Mouse (Mus musculus): ENCODE measurements at regions not wholly inside any gene's neighbourhood (a gene's known extent, or its start where the extent isn't known, plus 50 kb on each side); places are given as distances from the start of the nearest gene placed in this dataset.

DNA sequence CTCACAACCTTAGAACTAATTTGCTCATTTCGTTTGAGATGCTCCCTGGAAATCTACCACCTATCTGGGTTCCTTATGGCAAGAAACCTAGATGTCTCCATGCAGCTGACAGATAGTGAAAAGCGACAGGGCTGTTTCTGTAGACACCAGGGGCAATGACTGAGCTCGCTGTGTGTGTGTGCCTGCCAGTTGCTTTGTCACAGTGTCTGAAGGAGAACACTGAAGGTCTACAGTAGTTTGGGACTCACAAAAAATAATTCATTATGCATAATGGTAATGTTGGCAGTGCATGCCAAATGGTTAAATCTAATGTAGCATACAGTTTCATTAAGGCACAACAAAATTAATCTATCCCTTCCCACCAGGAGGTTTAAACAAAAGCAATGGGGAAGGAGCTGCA, 453.2 kb upstream of the Kif2a start:
- H3K4me3 ChIP-seq (replicated peaks; ENCODE audit: low read length): no peak overlapping the region
- H3K27me3 ChIP-seq (ENCODE audit: insufficient read depth, low read length): no peaks in the 10 kb centered on the region; the same call in 1 of the 2 replicates
- no peaks in the 10 kb centered on the region for H3K9me3 ChIP-seq (ENCODE audit: low read length)
- peaks cover 4% of the 10 kb centered on the region for H3K4me1 ChIP-seq (replicated peaks; ENCODE audit: low read depth, low read length)
- no peaks in the 10 kb centered on the region for H3K36me3 ChIP-seq (ENCODE audit: insufficient read depth, low read length)
- no peak for TF ChIP-seq NANOG (IDR thresholded peaks at IDR 0.05; ENCODE audit: borderline replicate concordance, low read length)
- TF ChIP-seq CTCF (conservative IDR thresholded peaks at IDR 0.05; ENCODE audit: low read length): no peak
- no peak for TF ChIP-seq POU5F1 (IDR thresholded peaks at IDR 0.05; ENCODE audit: borderline replicate concordance, low read length)

DNA sequence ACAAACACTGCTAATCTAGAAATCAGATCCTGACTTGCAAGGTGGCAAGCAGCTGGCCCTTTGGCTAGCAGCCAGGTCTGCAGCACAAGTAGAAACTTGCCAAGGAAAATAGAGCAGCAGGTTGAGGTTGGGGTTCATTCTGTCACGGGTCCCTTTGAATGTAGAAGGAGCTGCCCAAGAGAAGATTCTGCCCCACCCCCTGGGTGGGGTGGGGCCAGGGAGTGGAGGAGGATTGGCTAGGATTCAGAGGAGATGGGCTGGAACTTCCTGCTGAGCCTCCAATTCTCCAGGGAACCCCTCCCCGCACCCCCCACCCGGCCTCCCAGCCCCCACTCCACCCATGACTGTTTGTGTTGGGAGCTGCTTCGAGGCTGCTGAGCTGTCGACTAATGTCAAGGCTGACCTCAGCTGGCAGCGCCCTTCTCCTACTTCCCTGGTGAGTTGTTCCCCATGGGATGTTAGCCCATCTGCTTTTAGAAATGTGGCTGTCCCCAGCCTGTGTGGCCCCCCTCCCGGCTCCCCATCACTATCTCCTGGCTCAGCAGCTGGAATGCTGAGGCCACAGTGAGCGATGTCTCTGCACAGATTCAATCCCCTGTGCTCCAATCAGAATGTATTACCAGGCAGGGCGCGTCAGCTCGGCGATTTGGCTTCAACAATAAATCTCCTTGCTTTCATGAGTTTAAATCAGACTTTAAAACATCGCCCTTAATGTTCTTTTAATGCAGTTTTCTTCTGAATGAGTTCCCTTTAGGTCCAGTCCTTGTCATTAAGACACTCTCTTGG, 447.8 kb upstream of the Kif2a start:
- Histone ChIP-seq H3K4me3 (replicated peaks; ENCODE audit: low read length) (peak overlapping the region; percentile 59), H3K36me3 (ENCODE audit: insufficient read depth, low read length) (no peaks in the 10 kb centered on the region), H3K27me3 (ENCODE audit: insufficient read depth, low read length) (no peaks in the 10 kb centered on the region; the same call in 1 of the 2 replicates), H3K4me1 (replicated peaks; ENCODE audit: low read depth, low read length) (peaks cover 15% of the 10 kb centered on the region), H3K9me3 (ENCODE audit: low read length) (no peaks in the 10 kb centered on the region)
- no peak for TF ChIP-seq POU5F1 (IDR thresholded peaks at IDR 0.05; ENCODE audit: borderline replicate concordance, low read length)
- TF ChIP-seq CTCF (conservative IDR thresholded peaks at IDR 0.05; ENCODE audit: low read length): no peak
- no peak for TF ChIP-seq NANOG (IDR thresholded peaks at IDR 0.05; ENCODE audit: borderline replicate concordance, low read length)

DNA sequence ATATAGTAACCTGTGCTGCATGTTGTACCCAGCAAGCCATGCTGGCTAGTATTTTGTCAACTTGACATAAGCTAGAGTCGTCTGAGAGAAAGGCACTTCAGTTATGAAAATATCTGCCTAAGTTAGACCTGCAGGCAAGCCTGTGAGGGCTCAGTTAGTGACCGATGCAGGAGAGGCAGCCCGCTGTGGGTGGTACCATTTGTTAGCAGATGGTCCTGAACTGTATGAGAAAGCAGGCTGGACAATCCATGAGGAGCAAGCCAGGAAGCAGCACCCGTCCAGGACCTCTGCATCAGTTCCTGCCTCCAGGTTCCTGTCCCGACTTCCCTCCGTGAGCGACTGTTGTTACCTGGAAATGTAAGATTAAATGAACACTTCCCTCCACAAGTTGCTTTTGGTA, 440.9 kb upstream of the Kif2a start:
- Histone ChIP-seq H3K27me3 (ENCODE audit: insufficient read depth, low read length) (peaks cover 5% of the 10 kb centered on the region; the same call in 1 of the 2 replicates), H3K4me3 (replicated peaks; ENCODE audit: low read length) (no peak overlapping the region), H3K36me3 (ENCODE audit: insufficient read depth, low read length) (no peaks in the 10 kb centered on the region), H3K4me1 (replicated peaks; ENCODE audit: low read depth, low read length) (no peaks in the 10 kb centered on the region), H3K9me3 (ENCODE audit: low read length) (peaks cover 5% of the 10 kb centered on the region)
- TF ChIP-seq POU5F1 (IDR thresholded peaks at IDR 0.05; ENCODE audit: borderline replicate concordance, low read length) (no peak), CTCF (conservative IDR thresholded peaks at IDR 0.05; ENCODE audit: low read length) (no peak), NANOG (IDR thresholded peaks at IDR 0.05; ENCODE audit: borderline replicate concordance, low read length) (no peak)

DNA sequence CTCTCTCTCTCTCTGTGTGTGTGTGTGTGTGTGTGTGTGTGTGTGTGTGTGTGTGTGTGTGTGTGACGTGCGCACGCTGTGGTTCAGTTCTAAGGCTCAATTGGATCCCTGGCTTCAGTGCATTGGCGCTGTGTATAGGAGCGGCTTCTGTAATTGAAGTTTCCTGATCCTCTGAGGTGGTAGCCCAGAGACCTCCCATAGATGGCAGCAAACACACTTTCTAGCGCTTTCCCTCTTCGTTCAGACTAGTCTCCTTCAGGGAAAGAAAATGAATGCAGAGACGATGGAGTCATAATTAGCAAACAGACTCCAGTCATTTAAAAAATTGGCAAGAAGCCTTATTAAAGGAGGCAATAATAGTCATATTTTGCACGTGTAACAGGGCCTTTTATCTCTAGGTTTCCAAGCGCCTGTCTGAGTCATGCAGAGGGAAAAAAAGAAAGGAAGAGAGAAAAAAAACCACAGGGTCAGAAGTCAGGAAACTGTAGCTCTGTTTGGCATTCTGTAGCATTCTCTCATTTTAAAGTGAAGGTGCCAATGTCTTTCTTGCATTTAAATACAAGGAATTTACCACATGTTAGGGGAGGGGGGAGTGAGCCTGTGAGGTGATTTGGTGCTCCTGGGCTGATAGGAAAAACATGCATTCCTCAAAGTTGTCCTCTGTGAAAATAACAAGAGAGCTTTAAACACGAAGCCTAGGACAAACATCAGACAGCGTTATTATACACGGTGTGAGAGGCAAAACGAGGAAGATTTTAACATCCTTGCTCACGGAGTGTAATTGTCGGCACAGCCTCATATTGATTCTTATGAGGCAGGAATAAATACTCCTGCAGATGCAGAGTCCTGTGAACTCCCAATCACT, 439.4 kb upstream of the Kif2a start:
- peaks cover 5% of the 10 kb centered on the region for H3K9me3 ChIP-seq (ENCODE audit: low read length)
- TF ChIP-seq NANOG (IDR thresholded peaks at IDR 0.05; ENCODE audit: borderline replicate concordance, low read length) (no peak), POU5F1 (IDR thresholded peaks at IDR 0.05; ENCODE audit: borderline replicate concordance, low read length) (no peak), CTCF (conservative IDR thresholded peaks at IDR 0.05; ENCODE audit: low read length) (peak; percentile 30)
- H3K4me3 ChIP-seq (replicated peaks; ENCODE audit: low read length): no peak overlapping the region
- H3K27me3 ChIP-seq (ENCODE audit: insufficient read depth, low read length): peaks cover 5% of the 10 kb centered on the region; the same call in 1 of the 2 replicates
- no peaks in the 10 kb centered on the region for H3K36me3 ChIP-seq (ENCODE audit: insufficient read depth, low read length)
- H3K4me1 ChIP-seq (replicated peaks; ENCODE audit: low read depth, low read length): no peaks in the 10 kb centered on the region

DNA sequence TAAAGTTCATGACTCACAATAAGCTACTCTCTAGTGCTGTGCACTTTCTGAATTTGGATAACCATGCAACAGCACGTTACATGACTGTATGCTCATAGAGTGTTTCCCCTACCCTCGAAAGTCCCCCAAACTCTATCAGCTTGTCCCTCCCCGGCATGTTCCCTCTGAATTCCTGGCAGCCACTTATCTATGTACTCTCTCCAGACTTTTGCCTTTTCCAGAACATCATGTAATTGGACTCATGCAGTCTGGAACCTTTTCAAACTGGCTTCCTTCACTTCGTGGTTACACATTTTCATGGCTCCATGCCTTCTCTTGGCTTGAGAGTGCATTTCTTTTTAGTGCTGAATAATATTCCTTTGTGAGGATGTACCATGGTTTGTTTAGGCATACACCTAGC, 436.8 kb upstream of the Kif2a start:
- Histone ChIP-seq H3K4me3 (replicated peaks; ENCODE audit: low read length) (no peak overlapping the region), H3K4me1 (replicated peaks; ENCODE audit: low read depth, low read length) (no peaks in the 10 kb centered on the region), H3K36me3 (ENCODE audit: insufficient read depth, low read length) (no peaks in the 10 kb centered on the region), H3K9me3 (ENCODE audit: low read length) (peaks cover 5% of the 10 kb centered on the region), H3K27me3 (ENCODE audit: insufficient read depth, low read length) (peaks cover 5% of the 10 kb centered on the region; the same call in 1 of the 2 replicates)
- TF ChIP-seq NANOG (IDR thresholded peaks at IDR 0.05; ENCODE audit: borderline replicate concordance, low read length): no peak
- TF ChIP-seq CTCF (conservative IDR thresholded peaks at IDR 0.05; ENCODE audit: low read length): no peak
- no peak for TF ChIP-seq POU5F1 (IDR thresholded peaks at IDR 0.05; ENCODE audit: borderline replicate concordance, low read length)

DNA sequence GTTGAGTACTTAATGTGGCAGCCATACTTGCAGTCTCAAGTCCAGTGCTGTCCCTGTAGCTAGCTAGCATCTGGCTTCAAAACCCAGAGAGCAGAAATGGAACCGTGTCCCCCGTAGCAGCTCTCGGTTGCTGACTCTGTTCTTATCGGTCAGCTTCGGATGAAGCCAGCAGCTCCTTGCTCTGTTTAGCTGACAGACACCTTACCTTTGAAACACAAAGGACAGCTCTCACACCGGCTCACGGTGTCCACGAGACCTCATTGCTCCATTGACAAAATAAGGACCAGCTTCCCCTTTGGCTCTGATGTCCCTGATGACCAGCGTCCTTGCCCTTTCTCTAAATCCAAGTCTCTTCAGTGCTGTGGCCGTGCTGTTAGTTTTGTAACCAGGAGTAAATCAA, 435.3 kb upstream of the Kif2a start:
- H3K9me3 ChIP-seq (ENCODE audit: low read length): peaks cover 8% of the 10 kb centered on the region
- TF ChIP-seq CTCF (conservative IDR thresholded peaks at IDR 0.05; ENCODE audit: low read length) (no peak), POU5F1 (IDR thresholded peaks at IDR 0.05; ENCODE audit: borderline replicate concordance, low read length) (no peak), NANOG (IDR thresholded peaks at IDR 0.05; ENCODE audit: borderline replicate concordance, low read length) (no peak)
- no peak overlapping the region for H3K4me3 ChIP-seq (replicated peaks; ENCODE audit: low read length)
- no peaks in the 10 kb centered on the region for H3K36me3 ChIP-seq (ENCODE audit: insufficient read depth, low read length)
- H3K27me3 ChIP-seq (ENCODE audit: insufficient read depth, low read length): peaks cover 3% of the 10 kb centered on the region; the same call in 1 of the 2 replicates
- H3K4me1 ChIP-seq (replicated peaks; ENCODE audit: low read depth, low read length): no peaks in the 10 kb centered on the region

DNA sequence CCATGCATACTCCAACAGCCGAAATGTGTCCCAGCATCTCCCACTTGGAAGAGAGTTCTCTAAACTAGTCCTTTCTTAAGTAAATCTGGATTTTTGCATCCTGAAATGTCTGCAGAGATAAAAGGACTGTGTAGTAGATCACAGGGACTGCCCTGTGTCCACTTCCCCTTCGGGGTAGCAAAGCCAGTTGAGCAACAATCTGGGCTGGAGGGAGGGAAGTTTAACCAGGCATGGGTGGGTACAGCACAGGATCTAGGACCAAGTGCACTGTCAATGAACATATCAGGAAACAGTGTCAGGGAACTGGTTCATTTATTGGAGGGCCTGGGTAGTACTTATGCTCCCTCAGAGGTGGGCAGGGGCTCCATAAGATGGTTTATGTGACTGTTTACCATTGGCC, 434.5 kb upstream of the Kif2a start:
- H3K27me3 ChIP-seq (ENCODE audit: insufficient read depth, low read length): peaks cover under 1% of the 10 kb centered on the region; the same call in 1 of the 2 replicates
- peaks cover 16% of the 10 kb centered on the region for H3K9me3 ChIP-seq (ENCODE audit: low read length)
- no peak overlapping the region for H3K4me3 ChIP-seq (replicated peaks; ENCODE audit: low read length)
- H3K4me1 ChIP-seq (replicated peaks; ENCODE audit: low read depth, low read length): no peaks in the 10 kb centered on the region
- TF ChIP-seq CTCF (conservative IDR thresholded peaks at IDR 0.05; ENCODE audit: low read length) (no peak), NANOG (IDR thresholded peaks at IDR 0.05; ENCODE audit: borderline replicate concordance, low read length) (no peak), POU5F1 (IDR thresholded peaks at IDR 0.05; ENCODE audit: borderline replicate concordance, low read length) (no peak)
- no peaks in the 10 kb centered on the region for H3K36me3 ChIP-seq (ENCODE audit: insufficient read depth, low read length)

DNA sequence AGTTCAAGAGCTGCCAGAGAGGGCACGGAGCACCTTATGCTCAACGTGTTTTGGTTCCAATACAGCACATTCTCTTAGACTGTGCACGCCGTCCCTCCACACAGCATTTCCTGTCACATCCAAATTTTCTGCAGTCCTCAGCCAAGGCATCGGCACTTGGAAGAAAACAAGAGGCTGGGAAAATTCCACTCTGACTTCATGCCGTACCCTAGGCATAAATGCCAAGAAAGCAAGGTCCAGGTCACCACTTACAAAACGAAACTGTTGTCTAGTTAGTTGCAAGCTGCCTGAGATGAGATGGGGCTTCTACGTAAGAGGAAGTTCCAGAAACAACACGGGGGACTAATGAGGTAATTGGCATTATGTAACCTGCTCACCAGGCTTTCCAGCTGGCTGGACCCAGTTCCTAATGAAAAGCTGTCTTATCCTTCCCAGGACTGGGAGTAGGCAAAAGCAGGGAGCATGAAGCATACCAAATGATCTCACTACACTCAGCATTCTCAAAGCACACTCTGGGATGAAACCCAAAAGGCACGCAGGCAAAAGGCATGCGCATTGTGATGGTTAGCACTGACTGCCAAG, 427.8 kb upstream of the Kif2a start:
- Histone ChIP-seq H3K27me3 (ENCODE audit: insufficient read depth, low read length) (no peaks in the 10 kb centered on the region), H3K4me3 (replicated peaks; ENCODE audit: low read length) (no peak overlapping the region), H3K9me3 (ENCODE audit: low read length) (peaks cover 22% of the 10 kb centered on the region), H3K4me1 (replicated peaks; ENCODE audit: low read depth, low read length) (no peaks in the 10 kb centered on the region), H3K36me3 (ENCODE audit: insufficient read depth, low read length) (no peaks in the 10 kb centered on the region)
- no peak for TF ChIP-seq POU5F1 (IDR thresholded peaks at IDR 0.05; ENCODE audit: borderline replicate concordance, low read length)
- no peak for TF ChIP-seq NANOG (IDR thresholded peaks at IDR 0.05; ENCODE audit: borderline replicate concordance, low read length)
- TF ChIP-seq CTCF (conservative IDR thresholded peaks at IDR 0.05; ENCODE audit: low read length): no peak

All from E14TG2a.4 (cell line).